Mouse (Mus musculus): ENCODE data around the gene Cpeb3. TPM values are rescaled to one million over a fixed set of nuclear protein-coding genes. Genes with fewer than 3 reads are reported as not detected.

Cpeb3 gene
- total and polyA plus RNA-seq, 3 experiments, result 2.0 to 5.2 (median 2.0) TPM

- no peaks in the 10 kb centered on the region for H3K9me3 ChIP-seq (replicated peaks)
- peaks cover 6% of the 10 kb centered on the region; the same call in 1 of the 2 replicates for H3K27me3 ChIP-seq (ENCODE audit: insufficient read depth, low read length)
- H3K4me1 ChIP-seq (ENCODE audit: insufficient read depth, low read depth, low read length), result 0 out of 2 replicates have a peak, but pooled peaks cover 3% of the 10 kb centered on the region
- TF ChIP-seq CTCF (IDR thresholded peaks at IDR 0.05; ENCODE audit: low read depth, low read length), result no peak
- no peak for TF ChIP-seq TAL1 (conservative IDR thresholded peaks at IDR 0.05; ENCODE audit: low read depth, low read length)
- TF ChIP-seq GATA1 (IDR thresholded peaks at IDR 0.05; ENCODE audit: borderline replicate concordance, low read length), result no peak
- TF ChIP-seq POLR2AphosphoS5 (IDR thresholded peaks at IDR 0.05; ENCODE audit: insufficient replicate concordance, low read depth, low read length), result no peak
- TF ChIP-seq GATA2 (IDR thresholded peaks at IDR 0.05; ENCODE audit: borderline replicate concordance, low read depth, low read length), result no peak
- no peaks in the 10 kb centered on the region for H3K36me3 ChIP-seq (replicated peaks)
- DNase-seq (ENCODE audit: low spot score), result no peak
- no peak for ATAC-seq (ENCODE audit: extremely low read depth, insufficient number of reproducible peaks, low FRiP score, poor library complexity, severe bottlenecking)
- H3K4me3 ChIP-seq (ENCODE audit: low read depth, low read length), result no peak overlapping the region
Observed at GRCm38 (mm10) chr19:37076646-37077045, 131.8 kb downstream of the Cpeb3 start.

DNA sequence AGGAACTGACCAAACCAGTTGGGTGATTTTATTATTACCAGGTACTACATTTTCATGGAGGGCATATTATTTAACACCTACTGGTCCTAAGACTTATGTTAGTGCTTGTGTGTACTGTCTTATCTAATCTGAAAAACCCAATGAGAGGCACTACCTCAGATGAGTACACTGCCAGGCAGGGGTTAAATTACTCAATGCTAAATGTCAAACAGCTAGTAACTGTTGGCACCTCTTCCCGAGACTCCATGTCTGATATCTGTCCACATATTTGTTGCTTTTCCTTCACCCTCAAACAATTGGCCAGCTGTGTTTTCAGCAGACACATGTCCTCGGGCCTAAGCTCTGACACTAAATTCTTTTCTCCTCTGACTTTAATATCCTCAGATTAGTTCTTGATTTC, 132.3 kb downstream of the Cpeb3 start:
- ATAC-seq (ENCODE audit: extremely low read depth, insufficient number of reproducible peaks, low FRiP score, poor library complexity, severe bottlenecking) (no peak), DNase-seq (ENCODE audit: low spot score) (no peak)
- Histone ChIP-seq H3K4me3 (ENCODE audit: low read depth, low read length) (no peak overlapping the region), H3K27me3 (ENCODE audit: insufficient read depth, low read length) (peaks cover 6% of the 10 kb centered on the region; the same call in 1 of the 2 replicates), H3K9me3 (replicated peaks) (no peaks in the 10 kb centered on the region), H3K36me3 (replicated peaks) (no peaks in the 10 kb centered on the region), H3K4me1 (ENCODE audit: insufficient read depth, low read depth, low read length) (0 out of 2 replicates have a peak, but pooled peaks cover 3% of the 10 kb centered on the region)
- TF ChIP-seq POLR2AphosphoS5 (IDR thresholded peaks at IDR 0.05; ENCODE audit: insufficient replicate concordance, low read depth, low read length) (no peak), GATA2 (IDR thresholded peaks at IDR 0.05; ENCODE audit: borderline replicate concordance, low read depth, low read length) (no peak)

DNA sequence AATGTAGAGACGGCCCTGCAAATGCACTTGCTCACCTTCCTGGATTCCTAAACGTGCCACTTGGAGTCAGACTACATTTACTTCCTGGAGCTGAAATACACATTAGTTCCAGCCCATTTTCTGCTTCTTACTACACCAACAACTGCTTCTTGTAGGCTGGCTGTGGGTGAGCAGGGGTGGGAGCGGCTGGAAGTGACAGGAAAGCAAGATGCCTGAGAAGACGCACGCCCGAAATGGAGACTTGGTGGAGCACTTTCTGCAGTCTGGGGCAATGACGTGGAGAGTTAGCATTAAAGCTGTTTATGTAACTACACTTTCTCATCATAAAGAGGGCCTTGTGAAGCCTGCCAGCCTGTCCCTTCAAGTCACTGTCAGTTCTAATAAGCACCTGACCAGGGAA, 132.7 kb downstream of the Cpeb3 start:
- H3K36me3 ChIP-seq (replicated peaks), result no peaks in the 10 kb centered on the region
- H3K27me3 ChIP-seq (ENCODE audit: insufficient read depth, low read length), result peaks cover 6% of the 10 kb centered on the region; the same call in 1 of the 2 replicates
- ATAC-seq (ENCODE audit: extremely low read depth, insufficient number of reproducible peaks, low FRiP score, poor library complexity, severe bottlenecking), result no peak
- H3K9me3 ChIP-seq (replicated peaks), result no peaks in the 10 kb centered on the region
- TF ChIP-seq GATA1 (IDR thresholded peaks at IDR 0.05; ENCODE audit: borderline replicate concordance, low read length), result no peak
- no peak for TF ChIP-seq GATA2 (IDR thresholded peaks at IDR 0.05; ENCODE audit: borderline replicate concordance, low read depth, low read length)
- no peak for TF ChIP-seq POLR2AphosphoS5 (IDR thresholded peaks at IDR 0.05; ENCODE audit: insufficient replicate concordance, low read depth, low read length)
- TF ChIP-seq CTCF (IDR thresholded peaks at IDR 0.05; ENCODE audit: low read depth, low read length), result no peak
- no peak for TF ChIP-seq TAL1 (conservative IDR thresholded peaks at IDR 0.05; ENCODE audit: low read depth, low read length)
- no peak overlapping the region for H3K4me3 ChIP-seq (ENCODE audit: low read depth, low read length)
- DNase-seq (ENCODE audit: low spot score), result no peak
- H3K4me1 ChIP-seq (ENCODE audit: insufficient read depth, low read depth, low read length), result 0 out of 2 replicates have a peak, but pooled peaks cover 3% of the 10 kb centered on the region

DNA sequence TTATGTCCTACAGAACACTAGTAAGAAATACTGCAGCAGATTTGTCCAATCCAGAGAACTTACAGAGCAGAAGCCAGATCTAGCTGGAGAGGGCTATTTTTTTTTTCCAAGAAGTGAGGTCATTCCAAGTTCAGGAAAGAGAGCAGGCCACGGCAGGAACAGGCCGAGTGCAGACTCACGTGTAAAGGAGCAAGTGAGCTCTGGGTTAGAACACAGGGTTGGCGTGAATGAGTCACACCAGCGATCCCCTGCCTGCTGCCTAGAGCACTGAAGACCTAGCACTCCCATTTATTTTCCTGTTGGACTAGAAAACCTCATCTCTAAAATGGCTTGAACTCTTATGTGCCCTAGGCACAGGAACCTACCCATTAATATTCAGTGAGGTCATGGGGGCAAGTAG, 133.7 kb downstream of the Cpeb3 start:
- H3K27me3 ChIP-seq (ENCODE audit: insufficient read depth, low read length), result peaks cover 6% of the 10 kb centered on the region; the same call in 1 of the 2 replicates
- ATAC-seq (ENCODE audit: extremely low read depth, insufficient number of reproducible peaks, low FRiP score, poor library complexity, severe bottlenecking), result no peak
- H3K4me1 ChIP-seq (ENCODE audit: insufficient read depth, low read depth, low read length), result 0 out of 2 replicates have a peak, but pooled peaks cover 3% of the 10 kb centered on the region
- H3K36me3 ChIP-seq (replicated peaks), result no peaks in the 10 kb centered on the region
- no peak overlapping the region for H3K4me3 ChIP-seq (ENCODE audit: low read depth, low read length)
- TF ChIP-seq TAL1 (conservative IDR thresholded peaks at IDR 0.05; ENCODE audit: low read depth, low read length) (no peak), GATA2 (IDR thresholded peaks at IDR 0.05; ENCODE audit: borderline replicate concordance, low read depth, low read length) (no peak), GATA1 (IDR thresholded peaks at IDR 0.05; ENCODE audit: borderline replicate concordance, low read length) (no peak), CTCF (IDR thresholded peaks at IDR 0.05; ENCODE audit: low read depth, low read length) (no peak), POLR2AphosphoS5 (IDR thresholded peaks at IDR 0.05; ENCODE audit: insufficient replicate concordance, low read depth, low read length) (no peak)
- no peak for DNase-seq (ENCODE audit: low spot score)
- H3K9me3 ChIP-seq (replicated peaks), result no peaks in the 10 kb centered on the region

- DNase-seq (ENCODE audit: low spot score) (no peak), ATAC-seq (ENCODE audit: extremely low read depth, insufficient number of reproducible peaks, low FRiP score, poor library complexity, severe bottlenecking) (no peak)
- H3K9me3 ChIP-seq (replicated peaks), result no peaks in the 10 kb centered on the region
- 0 out of 2 replicates have a peak, but pooled peaks cover 3% of the 10 kb centered on the region for H3K4me1 ChIP-seq (ENCODE audit: insufficient read depth, low read depth, low read length)
- H3K4me3 ChIP-seq (ENCODE audit: low read depth, low read length), result no peak overlapping the region
- no peak for TF ChIP-seq TAL1 (conservative IDR thresholded peaks at IDR 0.05; ENCODE audit: low read depth, low read length)
- TF ChIP-seq GATA2 (IDR thresholded peaks at IDR 0.05; ENCODE audit: borderline replicate concordance, low read depth, low read length), result no peak
- no peak for TF ChIP-seq CTCF (IDR thresholded peaks at IDR 0.05; ENCODE audit: low read depth, low read length)
- TF ChIP-seq GATA1 (IDR thresholded peaks at IDR 0.05; ENCODE audit: borderline replicate concordance, low read length), result no peak
- no peak for TF ChIP-seq POLR2AphosphoS5 (IDR thresholded peaks at IDR 0.05; ENCODE audit: insufficient replicate concordance, low read depth, low read length)
- peaks cover 5% of the 10 kb centered on the region; the same call in 1 of the 2 replicates for H3K27me3 ChIP-seq (ENCODE audit: insufficient read depth, low read length)
- no peaks in the 10 kb centered on the region for H3K36me3 ChIP-seq (replicated peaks)
Observed at GRCm38 (mm10) chr19:37074276-37074675, 134.1 kb downstream of the Cpeb3 start.

DNA sequence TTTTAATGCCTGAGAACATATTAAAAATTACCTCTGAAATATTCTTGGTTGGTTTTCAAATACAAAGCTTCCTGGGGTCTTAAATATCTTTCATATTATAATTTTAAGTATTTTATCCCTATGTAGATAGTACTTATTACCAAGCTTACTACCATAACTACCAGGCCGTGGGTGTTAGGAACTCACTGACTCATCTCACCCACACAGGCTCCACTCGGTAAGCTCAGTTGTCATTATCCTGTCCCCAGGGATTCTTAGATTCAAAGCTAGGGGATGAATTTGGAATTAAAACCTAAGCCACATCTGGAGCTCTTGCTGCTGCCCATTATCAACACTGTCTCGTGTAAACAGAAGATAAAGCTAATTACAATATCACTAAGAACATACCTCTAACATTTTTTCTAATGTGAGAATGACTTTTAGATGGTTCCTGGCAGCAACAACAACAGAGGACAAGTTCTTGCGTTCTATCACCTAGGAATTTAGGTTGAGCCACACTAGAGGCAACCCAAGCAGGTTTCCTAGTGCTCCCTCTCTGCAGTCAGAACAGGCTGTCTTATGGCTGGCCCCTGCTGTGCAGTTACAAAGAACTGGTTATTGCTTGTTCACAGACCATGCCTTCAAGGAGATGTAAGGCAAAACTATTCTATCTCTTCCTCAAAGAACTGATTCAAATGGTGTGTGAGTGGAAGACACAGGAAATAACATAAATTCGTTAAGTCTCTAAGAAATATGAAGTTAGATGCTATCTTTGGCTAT, 135.4 kb downstream of the Cpeb3 start:
- H3K9me3 ChIP-seq (replicated peaks), result no peaks in the 10 kb centered on the region
- H3K36me3 ChIP-seq (replicated peaks), result no peaks in the 10 kb centered on the region
- H3K4me1 ChIP-seq (ENCODE audit: insufficient read depth, low read depth, low read length), result 0 out of 2 replicates have a peak, but pooled peaks cover 3% of the 10 kb centered on the region
- H3K4me3 ChIP-seq (ENCODE audit: low read depth, low read length), result no peak overlapping the region
- TF ChIP-seq GATA2 (IDR thresholded peaks at IDR 0.05; ENCODE audit: borderline replicate concordance, low read depth, low read length) (no peak), TAL1 (conservative IDR thresholded peaks at IDR 0.05; ENCODE audit: low read depth, low read length) (no peak), GATA1 (IDR thresholded peaks at IDR 0.05; ENCODE audit: borderline replicate concordance, low read length) (no peak), CTCF (IDR thresholded peaks at IDR 0.05; ENCODE audit: low read depth, low read length) (no peak), POLR2AphosphoS5 (IDR thresholded peaks at IDR 0.05; ENCODE audit: insufficient replicate concordance, low read depth, low read length) (no peak)
- no peak for ATAC-seq (ENCODE audit: extremely low read depth, insufficient number of reproducible peaks, low FRiP score, poor library complexity, severe bottlenecking)
- DNase-seq (ENCODE audit: low spot score), result no peak
- H3K27me3 ChIP-seq (ENCODE audit: insufficient read depth, low read length), result peaks cover 1% of the 10 kb centered on the region; the same call in 1 of the 2 replicates
